9 mouse cellular contexts compared by ENCODE assay signal in the genomic region with DNA sequence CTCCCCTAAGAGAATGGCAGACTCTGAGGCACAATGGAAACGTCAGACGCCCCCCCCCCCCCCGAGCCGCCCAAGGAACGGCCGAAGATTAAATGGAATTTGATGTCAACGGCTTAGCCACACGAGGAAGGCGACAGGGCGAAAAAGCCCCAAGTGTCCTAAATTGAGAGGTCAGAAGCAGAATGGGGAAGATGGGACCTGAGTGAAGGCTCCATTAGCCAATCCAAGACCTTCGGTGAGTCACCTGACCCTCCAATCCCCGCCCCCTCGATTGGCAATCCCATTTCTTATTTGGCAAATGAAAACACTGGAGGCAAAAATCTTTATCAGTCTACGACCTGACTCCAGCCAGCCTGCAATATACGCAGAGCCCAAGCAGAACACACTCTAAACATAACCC. TPM values are rescaled to one million over a fixed set of nuclear protein-coding genes. Genes with fewer than 3 reads are reported as not detected.
DNase-seq lines count a peak whose midpoint lies in the region; ATAC-seq and TF ChIP-seq lines count a peak whose summit lies in the region.
"Had no signal": no experiment of that assay in that cellular context is flagged by ENCODE, and none has a peak within 500 bp of the region (broad histone marks: within the 10 kb centered on the region; RNA-seq: fewer than 3 reads in every experiment).

No protein-coding gene starts in this region.

- H3K9ac ChIP-seq in embryonic facial prominence, embryonic 14.5 days (ENCODE audit: low read depth, low read length), result 0 out of 2 replicates have a peak overlapping the region, but pooled peaks have one; percentile 14
- no peak overlapping the region for H3K9ac ChIP-seq in liver, postnatal 0 days (replicated peaks)
- H3K9ac ChIP-seq in stomach, embryonic 14.5 days (replicated peaks; ENCODE audit: low read depth, low read length), result no peak overlapping the region
- H3K9ac ChIP-seq: liver, embryonic 15.5 days had no signal

- intact Hi-C loops in heart, postnatal 36 days (cut with DNase I), result loop anchor here (2.0 to 5.0 kb wide), 2 partner anchors 16 to 93 kb away; a partner anchor contains a TSS

- ATAC-seq in embryonic facial prominence, embryonic 14.5 days (ENCODE audit: low read depth), result no peak
- no peak for ATAC-seq in liver, postnatal 0 days
- ATAC-seq in stomach, embryonic 14.5 days (ENCODE audit: insufficient number of reproducible peaks, insufficient read depth, low FRiP score, low read depth), result no peak

- peaks cover 13% of the 10 kb centered on the region for H3K27me3 ChIP-seq in embryonic facial prominence, embryonic 14.5 days (replicated peaks; ENCODE audit: control insufficient read depth, insufficient read depth, low read length)
- H3K27me3 ChIP-seq in liver, postnatal 0 days (ENCODE audit: insufficient read depth, low read length), result peaks cover 46% of the 10 kb centered on the region
- no peaks in the 10 kb centered on the region; the same call in 1 of the 2 replicates for H3K27me3 ChIP-seq in stomach, embryonic 14.5 days (ENCODE audit: control insufficient read depth, insufficient read depth, low read length)

- H3K9me3 ChIP-seq in embryonic facial prominence, embryonic 14.5 days (ENCODE audit: control insufficient read depth, low read length), result no peaks in the 10 kb centered on the region
- H3K9me3 ChIP-seq in liver, postnatal 0 days (ENCODE audit: low read length), result no peaks in the 10 kb centered on the region
- H3K9me3 ChIP-seq in stomach, embryonic 14.5 days (ENCODE audit: control insufficient read depth, low read depth, low read length), result no peaks in the 10 kb centered on the region
- H3K9me3 ChIP-seq: liver, embryonic 15.5 days had no signal

- peaks cover 12% of the 10 kb centered on the region for H3K4me1 ChIP-seq in embryonic facial prominence, embryonic 14.5 days (ENCODE audit: control insufficient read depth, insufficient read depth, low read length)
- peaks cover 9% of the 10 kb centered on the region for H3K4me1 ChIP-seq in liver, postnatal 0 days (ENCODE audit: insufficient read depth)
- H3K4me1 ChIP-seq in stomach, embryonic 14.5 days (ENCODE audit: control insufficient read depth, insufficient read depth, low read length), result peaks cover 17% of the 10 kb centered on the region

- no peaks in the 10 kb centered on the region for H3K36me3 ChIP-seq in embryonic facial prominence, embryonic 14.5 days (ENCODE audit: control insufficient read depth, insufficient read depth, low read length)
- H3K36me3 ChIP-seq in liver, postnatal 0 days (replicated peaks; ENCODE audit: insufficient read depth, low read length), result no peaks in the 10 kb centered on the region
- H3K36me3 ChIP-seq in stomach, embryonic 14.5 days (ENCODE audit: control insufficient read depth, insufficient read depth, low read length), result no peaks in the 10 kb centered on the region
- H3K36me3 ChIP-seq: liver, embryonic 15.5 days had no signal

- TF ChIP-seq EP300 in liver, postnatal 0 days (IDR thresholded peaks at IDR 0.05; ENCODE audit: low read depth), result no peak

- no peak for TF ChIP-seq CTCF in liver, postnatal 0 days (IDR thresholded peaks at IDR 0.05; ENCODE audit: low read depth)

- no peak overlapping the region for H3K27ac ChIP-seq in embryonic facial prominence, embryonic 14.5 days (replicated peaks; ENCODE audit: low read depth, low read length)
- no peak overlapping the region for H3K27ac ChIP-seq in liver, postnatal 0 days (ENCODE audit: low read depth)
- no peak overlapping the region for H3K27ac ChIP-seq in stomach, embryonic 14.5 days (ENCODE audit: low read length)
- H3K27ac ChIP-seq: liver, embryonic 15.5 days had no signal

- 24% methylated on average over 15 of the region's 15 CpGs for WGBS in embryonic facial prominence, embryonic 14.5 days
- 25% methylated on average over 15 of the region's 15 CpGs for WGBS in liver, postnatal 0 days (ENCODE audit: insufficient replicate concordance)
- 27% methylated on average over 15 of the region's 15 CpGs for WGBS in stomach, embryonic 14.5 days

- DNase-seq in adrenal gland, postnatal 14 days, result peak; percentile 63
- no peak for DNase-seq in adrenal gland, adult 8-10 months
- DNase-seq in MN1 (ENCODE audit: low spot score), result peak; percentile 86
- peak; percentile 51 for DNase-seq in embryonic facial prominence, embryonic 14.5 days (ENCODE audit: low spot score)
- peak; percentile 76 to 79 for DNase-seq in heart, postnatal 36 days
- peak; percentile 63 for DNase-seq in liver, postnatal 0 days
- no peak for DNase-seq in ovary, postnatal 14 days (ENCODE audit: low spot score)

- H3K4me3 ChIP-seq in embryonic facial prominence, embryonic 14.5 days (ENCODE audit: low read depth, low read length), result peak overlapping the region; percentile 11; the same call in 1 of the 2 replicates
- no peak overlapping the region for H3K4me3 ChIP-seq in liver, postnatal 0 days (ENCODE audit: low read depth, low read length)
- H3K4me3 ChIP-seq in stomach, embryonic 14.5 days (ENCODE audit: low read depth, low read length), result no peak overlapping the region
- H3K4me3 ChIP-seq: liver, embryonic 15.5 days had no signal

- H3K4me2 ChIP-seq in embryonic facial prominence, embryonic 14.5 days (ENCODE audit: low read depth, low read length), result 0 out of 2 replicates have a peak overlapping the region, but pooled peaks have one; percentile 31
- peak overlapping the region; percentile 32; the same call in 1 of the 2 replicates for H3K4me2 ChIP-seq in liver, postnatal 0 days (ENCODE audit: low read depth, low read length)
- H3K4me2 ChIP-seq in stomach, embryonic 14.5 days (replicated peaks; ENCODE audit: low read depth, low read length), result 0 out of 2 replicates have a peak overlapping the region, but pooled peaks have one; percentile 8
- H3K4me2 ChIP-seq: liver, embryonic 15.5 days had no signal

RNA-seq across cellular contexts. Expression of a gene that starts 9.5 kb away (rescaled TPM):
- total RNA-seq in adrenal gland, postnatal 14 days (2021), result 9.9 and 11.1 TPM in 2 replicates
- total RNA-seq in adrenal gland, adult 8-10 months (2022), result 10 to 100 TPM; 11.8 to 59.6 (median 41.5) TPM
- 2.7 and 3.1 TPM in 2 replicates for polyA plus RNA-seq in embryonic facial prominence, embryonic 14.5 days (2014; fragmentation: Nextera tagmentation; extraction: Ambion mirVana)
- total RNA-seq in heart, postnatal 36 days (2021), result 1 to 10 TPM; 1.8 to 3.2 TPM
- not detected in 2 replicates for polyA plus RNA-seq in liver, postnatal 0 days (2015; fragmentation: Nextera tagmentation; extraction: Ambion mirVana)
- 1.00 and 1.5 TPM in 2 replicates for polyA plus RNA-seq in stomach, embryonic 14.5 days (2014; fragmentation: Nextera tagmentation; extraction: Ambion mirVana)

RNA-seq across cellular contexts. Expression of a gene that starts 26.7 kb away (rescaled TPM):
- total RNA-seq in adrenal gland, postnatal 14 days (2021), result 140 and 144 TPM in 2 replicates
- total RNA-seq in adrenal gland, adult 8-10 months (2022), result 100 to 1,000 TPM; 207 to 274 (median 239) TPM
- 69.8 and 72.9 TPM in 2 replicates for polyA plus RNA-seq in embryonic facial prominence, embryonic 14.5 days (2014; fragmentation: Nextera tagmentation; extraction: Ambion mirVana)
- total RNA-seq in heart, postnatal 36 days (2021), result 10 to 100 TPM; 73.4 to 93.0 TPM
- polyA plus RNA-seq in liver, postnatal 0 days (2015; fragmentation: Nextera tagmentation; extraction: Ambion mirVana), result 8.2 and 10.1 TPM in 2 replicates
- polyA plus RNA-seq in stomach, embryonic 14.5 days (2014; fragmentation: Nextera tagmentation; extraction: Ambion mirVana), result 52.6 and 61.3 TPM in 2 replicates

RNA-seq across cellular contexts. Expression of a gene that starts 50.0 kb away (rescaled TPM):
- 36.9 and 42.8 TPM in 2 replicates for total RNA-seq in adrenal gland, postnatal 14 days (2021)
- 10 to 100 TPM; 38.8 to 51.9 (median 45.7) TPM for total RNA-seq in adrenal gland, adult 8-10 months (2022)
- 32.2 and 35.4 TPM in 2 replicates for polyA plus RNA-seq in embryonic facial prominence, embryonic 14.5 days (2014; fragmentation: Nextera tagmentation; extraction: Ambion mirVana)
- total RNA-seq in heart, postnatal 36 days (2021), result 10 to 100 TPM; 17.7 to 21.3 TPM
- 6.9 and 8.0 TPM in 2 replicates for polyA plus RNA-seq in liver, postnatal 0 days (2015; fragmentation: Nextera tagmentation; extraction: Ambion mirVana)
- 26.3 and 27.3 TPM in 2 replicates for polyA plus RNA-seq in stomach, embryonic 14.5 days (2014; fragmentation: Nextera tagmentation; extraction: Ambion mirVana)

RNA-seq across cellular contexts. Expression of a gene that starts 50.9 kb away (rescaled TPM):
- 92.6 and 92.9 TPM in 2 replicates for total RNA-seq in adrenal gland, postnatal 14 days (2021)
- total RNA-seq in adrenal gland, adult 8-10 months (2022), result 10 to 100 TPM; 75.9 to 87.9 (median 84.9) TPM
- 82.6 and 95.5 TPM in 2 replicates for polyA plus RNA-seq in embryonic facial prominence, embryonic 14.5 days (2014; fragmentation: Nextera tagmentation; extraction: Ambion mirVana)
- total RNA-seq in heart, postnatal 36 days (2021), result 10 to 100 TPM; 31.5 to 35.5 TPM
- polyA plus RNA-seq in liver, postnatal 0 days (2015; fragmentation: Nextera tagmentation; extraction: Ambion mirVana), result 58.7 and 61.8 TPM in 2 replicates
- polyA plus RNA-seq in stomach, embryonic 14.5 days (2014; fragmentation: Nextera tagmentation; extraction: Ambion mirVana), result 93.1 and 97.7 TPM in 2 replicates

Comparison
In these comparisons a context has a peak if more than half of its experiments do, and no peak if none do; other contexts are left out.
1. DNase-seq: peak in adrenal gland, postnatal 14 days (single experiment), MN1 (single experiment), embryonic facial prominence, embryonic 14.5 days (single experiment), heart, postnatal 36 days (2 of 2) and liver, postnatal 0 days (single experiment); none in adrenal gland, adult 8-10 months (single experiment) and ovary, postnatal 14 days (single experiment).
2. Peak in every context shown above with its lines, with median percentiles within 50 percentile points of each other: H3K4me2 ChIP-seq.